ENCODE assay signal across 8 mouse cellular contexts in the genomic region with DNA sequence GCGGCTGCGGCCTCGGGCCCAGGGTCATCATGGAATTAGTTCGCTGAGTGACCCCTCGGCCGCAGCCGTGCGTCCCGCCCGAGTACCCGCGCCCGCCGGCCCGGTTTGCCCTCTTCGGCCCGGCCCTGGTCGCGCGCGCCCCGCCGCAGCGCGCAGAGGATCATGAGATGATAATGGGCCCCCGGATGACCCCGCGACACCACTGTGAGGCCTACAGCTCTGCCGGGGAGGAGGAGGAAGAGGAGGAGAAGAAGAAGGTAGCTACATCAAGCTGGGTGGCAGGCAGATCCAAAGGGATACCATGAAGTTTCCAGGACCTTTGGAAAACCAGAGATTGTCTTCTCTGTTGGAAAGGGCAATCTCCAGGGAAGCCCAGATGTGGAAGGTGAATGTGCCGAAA. TPM values are rescaled to one million over a fixed set of nuclear protein-coding genes. Genes with fewer than 3 reads are reported as not detected.
DNase-seq lines count a peak whose midpoint lies in the region; ATAC-seq and TF ChIP-seq lines count a peak whose summit lies in the region.
"Not testable (repeated sequence)": the region's sequence is repeated elsewhere in the genome, so short reads cannot be mapped to it uniquely, and the experiment has no call there.

No protein-coding gene starts in this region.

- WGBS in forebrain, embryonic 11.5 days: 3% methylated on average over 30 of the region's 30 CpGs
- 3% methylated on average over 30 of the region's 30 CpGs for WGBS in heart, embryonic 11.5 days (ENCODE audit: insufficient replicate concordance)
- 3% methylated on average over 30 of the region's 30 CpGs for WGBS in hindbrain, embryonic 14.5 days
- WGBS in kidney, postnatal 0 days: 7% methylated on average over 30 of the region's 30 CpGs
- 3% methylated on average over 30 of the region's 30 CpGs for WGBS in liver, embryonic 14.5 days (ENCODE audit: insufficient replicate concordance)
- 3% methylated on average over 30 of the region's 30 CpGs for WGBS in midbrain, embryonic 13.5 days

- H3K4me3 ChIP-seq in forebrain, embryonic 11.5 days (ENCODE audit: low read depth, low read length): peak overlapping the region; percentile 28
- peak overlapping the region; percentile 46 for H3K4me3 ChIP-seq in heart, embryonic 11.5 days (ENCODE audit: low read depth, low read length)
- H3K4me3 ChIP-seq in hindbrain, embryonic 14.5 days (replicated peaks; ENCODE audit: low read length): peak overlapping the region; percentile 30
- H3K4me3 ChIP-seq in kidney, postnatal 0 days (replicated peaks; ENCODE audit: low read depth, low read length): peak overlapping the region; percentile 47
- H3K4me3 ChIP-seq in liver, embryonic 14.5 days (ENCODE audit: insufficient read depth in 1 of 2, low read depth in 2 of 2, low read length in 2 of 2): not testable (repeated sequence)
- peak overlapping the region; percentile 35 for H3K4me3 ChIP-seq in midbrain, embryonic 13.5 days (replicated peaks)

- ATAC-seq in forebrain, embryonic 11.5 days (replicated peaks; ENCODE audit: low FRiP score); heart, embryonic 11.5 days (replicated peaks; ENCODE audit: insufficient number of reproducible peaks, low FRiP score, low TSS enrichment); hindbrain, embryonic 14.5 days (ENCODE audit: low FRiP score); kidney, postnatal 0 days (replicated peaks; ENCODE audit: low FRiP score, low read depth); liver, embryonic 14.5 days (ENCODE audit: insufficient read depth); midbrain, embryonic 13.5 days: not testable (repeated sequence)

- DNase-seq in ZHBTc4 (ENCODE audit: low read depth, low spot score): peak; percentile 24
- DNase-seq in forebrain, embryonic 11.5 days (ENCODE audit: low spot score): peak; percentile 52
- DNase-seq in hindbrain, embryonic 14.5 days (ENCODE audit: low spot score); kidney, postnatal 0 days (ENCODE audit: low spot score); liver, embryonic 14.5 days (ENCODE audit: low read depth in 3 of 3, low spot score in 3 of 3): not testable (repeated sequence)
- peak; percentile 13 for DNase-seq in ovary, postnatal 36 days (ENCODE audit: low spot score)

- H3K9ac ChIP-seq in forebrain, embryonic 11.5 days (ENCODE audit: low read length); liver, embryonic 14.5 days (replicated peaks); midbrain, embryonic 13.5 days (replicated peaks): not testable (repeated sequence)
- H3K9ac ChIP-seq in heart, embryonic 11.5 days (ENCODE audit: low read depth, low read length): peak overlapping the region; percentile 61; the same call in 1 of the 2 replicates
- 0 out of 2 replicates have a peak overlapping the region, but pooled peaks have one; percentile 11 for H3K9ac ChIP-seq in hindbrain, embryonic 14.5 days
- H3K9ac ChIP-seq in kidney, postnatal 0 days (ENCODE audit: low read depth, low read length): peak overlapping the region; percentile 49; the same call in 1 of the 2 replicates

- peak overlapping the region; percentile 48 for H3K4me2 ChIP-seq in forebrain, embryonic 11.5 days (ENCODE audit: low read depth, low read length, severe bottlenecking)
- H3K4me2 ChIP-seq in heart, embryonic 11.5 days: peak overlapping the region; percentile 74
- H3K4me2 ChIP-seq in hindbrain, embryonic 14.5 days (replicated peaks): peak overlapping the region; percentile 49
- peak overlapping the region; percentile 78 for H3K4me2 ChIP-seq in kidney, postnatal 0 days (ENCODE audit: low read length)
- H3K4me2 ChIP-seq in liver, embryonic 14.5 days (ENCODE audit: low read depth): peak overlapping the region; percentile 7
- peak overlapping the region; percentile 56 for H3K4me2 ChIP-seq in midbrain, embryonic 13.5 days (replicated peaks)

- not testable (repeated sequence) for H3K27ac ChIP-seq in forebrain, embryonic 11.5 days (ENCODE audit: low read depth, low read length); heart, embryonic 11.5 days (ENCODE audit: low read depth, low read length); hindbrain, embryonic 14.5 days; kidney, postnatal 0 days; liver, embryonic 14.5 days; midbrain, embryonic 13.5 days

- H3K9me3 ChIP-seq in forebrain, embryonic 11.5 days (ENCODE audit: control insufficient read depth, low read length); heart, embryonic 11.5 days (replicated peaks; ENCODE audit: control insufficient read depth, low read length); hindbrain, embryonic 14.5 days (ENCODE audit: control insufficient read depth, low read length); kidney, postnatal 0 days (replicated peaks; ENCODE audit: low read length); liver, embryonic 14.5 days (ENCODE audit: control insufficient read depth, low read length); midbrain, embryonic 13.5 days: not testable (repeated sequence)

- not testable (repeated sequence) for TF ChIP-seq CTCF in kidney, postnatal 0 days (IDR thresholded peaks at IDR 0.05; ENCODE audit: low read depth); liver, embryonic 14.5 days (IDR thresholded peaks at IDR 0.05; ENCODE audit: low read depth)

- peaks cover 12% of the 10 kb centered on the region for H3K27me3 ChIP-seq in forebrain, embryonic 11.5 days (ENCODE audit: control insufficient read depth, insufficient read depth, low read length)
- not testable (repeated sequence) for H3K27me3 ChIP-seq in heart, embryonic 11.5 days (ENCODE audit: control insufficient read depth, insufficient read depth, low read length); kidney, postnatal 0 days (ENCODE audit: insufficient read depth, low read length)
- peaks cover 17% of the 10 kb centered on the region; the same call in 1 of the 2 replicates for H3K27me3 ChIP-seq in hindbrain, embryonic 14.5 days (ENCODE audit: control insufficient read depth, insufficient read depth, low read length)
- peaks cover 23% of the 10 kb centered on the region for H3K27me3 ChIP-seq in liver, embryonic 14.5 days (ENCODE audit: control insufficient read depth, insufficient read depth, low read length)
- peaks cover 25% of the 10 kb centered on the region for H3K27me3 ChIP-seq in midbrain, embryonic 13.5 days

- not testable (repeated sequence) for TF ChIP-seq EP300 in liver, embryonic 14.5 days (IDR thresholded peaks at IDR 0.05; ENCODE audit: low read depth)

- H3K36me3 ChIP-seq in forebrain, embryonic 11.5 days (ENCODE audit: control insufficient read depth, insufficient read depth, low read length); heart, embryonic 11.5 days (ENCODE audit: control insufficient read depth, insufficient read depth, low read length); hindbrain, embryonic 14.5 days (replicated peaks; ENCODE audit: control insufficient read depth, insufficient read depth); kidney, postnatal 0 days (ENCODE audit: insufficient read depth, low read length); liver, embryonic 14.5 days (replicated peaks; ENCODE audit: control insufficient read depth, insufficient read depth, low read depth); midbrain, embryonic 13.5 days: not testable (repeated sequence)

- H3K4me1 ChIP-seq in forebrain, embryonic 11.5 days (replicated peaks; ENCODE audit: control insufficient read depth, insufficient read depth, low read length); heart, embryonic 11.5 days (ENCODE audit: control insufficient read depth, insufficient read depth, low read length); hindbrain, embryonic 14.5 days (replicated peaks; ENCODE audit: control insufficient read depth, insufficient read depth, low read length); kidney, postnatal 0 days (replicated peaks; ENCODE audit: insufficient read depth, low read length); liver, embryonic 14.5 days (replicated peaks; ENCODE audit: control insufficient read depth in 2 of 2, insufficient read depth in 2 of 2, low read length in 1 of 2); midbrain, embryonic 13.5 days (replicated peaks): not testable (repeated sequence)

RNA-seq across cellular contexts. Expression of gene Zmym2, which starts 21.3 kb away (rescaled TPM):
- 65.3 and 73.3 TPM in 2 replicates for polyA plus RNA-seq in forebrain, embryonic 11.5 days (2014; fragmentation: Nextera tagmentation; extraction: Ambion mirVana)
- 32.0 and 33.6 TPM in 2 replicates for polyA plus RNA-seq in heart, embryonic 11.5 days (2014; fragmentation: Nextera tagmentation; extraction: Ambion mirVana)
- polyA plus RNA-seq in hindbrain, embryonic 14.5 days (2014; fragmentation: Nextera tagmentation; extraction: Ambion mirVana): 53.0 and 60.8 TPM in 2 replicates
- 26.4 and 26.9 TPM in 2 replicates for polyA plus RNA-seq in kidney, postnatal 0 days (2015; fragmentation: Nextera tagmentation; extraction: Ambion mirVana)
- 4.7 and 6.7 TPM in 2 replicates for polyA plus RNA-seq in liver, embryonic 14.5 days (2012; rRNA removed)
- 4.7 and 6.6 TPM in 2 replicates for polyA plus RNA-seq in liver, embryonic 14.5 days (2014; fragmentation: Nextera tagmentation; extraction: Ambion mirVana)
- 84.8 and 85.8 TPM in 2 replicates for polyA plus RNA-seq in midbrain, embryonic 13.5 days (2015; fragmentation: Nextera tagmentation; extraction: Ambion mirVana)

RNA-seq across cellular contexts. Expression of gene Zmym5, which starts 53.6 kb away (rescaled TPM):
- polyA plus RNA-seq in forebrain, embryonic 11.5 days (2014; fragmentation: Nextera tagmentation; extraction: Ambion mirVana): 23.2 and 23.9 TPM in 2 replicates
- 17.4 and 18.3 TPM in 2 replicates for polyA plus RNA-seq in heart, embryonic 11.5 days (2014; fragmentation: Nextera tagmentation; extraction: Ambion mirVana)
- 26.0 and 26.3 TPM in 2 replicates for polyA plus RNA-seq in hindbrain, embryonic 14.5 days (2014; fragmentation: Nextera tagmentation; extraction: Ambion mirVana)
- polyA plus RNA-seq in kidney, postnatal 0 days (2015; fragmentation: Nextera tagmentation; extraction: Ambion mirVana): 26.3 and 28.7 TPM in 2 replicates
- polyA plus RNA-seq in liver, embryonic 14.5 days (2012; rRNA removed): 2.9 and 5.6 TPM in 2 replicates
- 5.2 and 6.0 TPM in 2 replicates for polyA plus RNA-seq in liver, embryonic 14.5 days (2014; fragmentation: Nextera tagmentation; extraction: Ambion mirVana)
- polyA plus RNA-seq in midbrain, embryonic 13.5 days (2015; fragmentation: Nextera tagmentation; extraction: Ambion mirVana): 37.1 and 38.1 TPM in 2 replicates

Comparison
In these comparisons a context has a peak if more than half of its experiments do, and no peak if none do; other contexts are left out.
1. H3K4me2 ChIP-seq: peak in every context shown above with its lines; median percentile 78 in kidney, postnatal 0 days; 74 in heart, embryonic 11.5 days; 56 in midbrain, embryonic 13.5 days; 49 in hindbrain, embryonic 14.5 days; 48 in forebrain, embryonic 11.5 days; 7 in liver, embryonic 14.5 days.